Mouse (Mus musculus): ENCODE results near the gene Kir3dl1. TPM values are rescaled to one million over a fixed set of nuclear protein-coding genes. Genes with fewer than 3 reads are reported as not detected.
"Not testable (repeated sequence)": the region's sequence is repeated elsewhere in the genome, so short reads cannot be mapped to it uniquely, and the experiment has no call there.

Kir3dl1 gene
- not detected in 2 replicates for polyA plus RNA-seq (2015; fragmentation: Nextera tagmentation; extraction: Ambion mirVana)

- not testable (repeated sequence) for H3K9me3 ChIP-seq (replicated peaks); H3K9ac ChIP-seq; H3K27me3 ChIP-seq; H3K4me3 ChIP-seq (replicated peaks); H3K4me2 ChIP-seq; H3K27ac ChIP-seq (replicated peaks); H3K4me1 ChIP-seq (replicated peaks); ATAC-seq (ENCODE audit: insufficient read depth); H3K36me3 ChIP-seq (replicated peaks)
- WGBS (ENCODE audit: insufficient replicate concordance), result 41% methylated on average over 4 of the region's 4 CpGs
Observed at GRCm38 (mm10) chrX:136517699-136518098, at the start of gene Kir3dl1. Kir3dl1 (plus strand) TSS chrX:136517999.

DNA sequence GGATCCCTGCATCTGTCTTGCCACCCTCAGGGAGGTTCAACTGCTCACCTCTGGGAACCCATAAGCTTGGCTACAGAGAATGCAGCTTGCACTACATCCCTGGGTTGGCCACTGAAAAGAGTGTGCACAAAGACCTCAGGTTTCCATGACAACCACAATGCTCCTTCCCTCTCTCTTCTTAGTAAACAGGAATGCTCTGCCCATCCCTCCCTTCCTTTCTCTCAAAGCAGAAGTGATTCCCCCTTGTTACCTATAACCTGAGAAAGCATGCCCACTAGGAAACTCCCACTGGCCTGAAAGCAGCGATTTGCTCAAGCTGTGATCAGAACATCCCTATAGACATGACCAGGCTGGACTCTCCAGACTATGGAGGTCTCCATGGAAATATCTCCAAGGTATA, 26.2 kb downstream of the Kir3dl1 start, which contains the start of gene Kir3dl2:
Gene Kir3dl2 (minus strand): TSS at position 101 of the 400 bp plus-strand sequence.
- 36% methylated on average over 1 of the region's 1 CpGs for WGBS (ENCODE audit: insufficient replicate concordance)
- not testable (repeated sequence) for H3K36me3 ChIP-seq (replicated peaks); H3K4me2 ChIP-seq; H3K4me3 ChIP-seq (replicated peaks); H3K9me3 ChIP-seq (replicated peaks); H3K27me3 ChIP-seq; H3K27ac ChIP-seq (replicated peaks); H3K4me1 ChIP-seq (replicated peaks); ATAC-seq (ENCODE audit: insufficient read depth); H3K9ac ChIP-seq

GRCm38 (mm10) chrX:136569094-136569493, 51.3 kb downstream of the Kir3dl1 start:
- H3K9ac ChIP-seq, result not testable (repeated sequence)

More at GRCm38 (mm10) chrX:136569094-136569493, 51.3 kb downstream of the Kir3dl1 start:
- 76% methylated on average over 9 of the region's 9 CpGs for WGBS (ENCODE audit: insufficient replicate concordance)
- ATAC-seq (ENCODE audit: insufficient read depth); H3K9me3 ChIP-seq (replicated peaks); H3K36me3 ChIP-seq (replicated peaks); H3K4me2 ChIP-seq; H3K4me3 ChIP-seq (replicated peaks); H3K4me1 ChIP-seq (replicated peaks); H3K27me3 ChIP-seq; H3K27ac ChIP-seq (replicated peaks): not testable (repeated sequence)

Other genes starting within 250 kb of the Kir3dl1 start
- 201 and 212 TPM in 2 replicates for gene Bex3, start 247.7 kb upstream of the Kir3dl1 start, polyA plus RNA-seq (2015; fragmentation: Nextera tagmentation; extraction: Ambion mirVana)
- gene Kir3dl2, start 26.1 kb downstream of the Kir3dl1 start, polyA plus RNA-seq (2015; fragmentation: Nextera tagmentation; extraction: Ambion mirVana), result not detected in 2 replicates
- gene Tceal3, start 72.8 kb downstream of the Kir3dl1 start, polyA plus RNA-seq (2015; fragmentation: Nextera tagmentation; extraction: Ambion mirVana), result 0.67 and 0.76 TPM in 2 replicates
- 0.78 and 0.97 TPM in 2 replicates for gene Tceal1, start 190.0 kb downstream of the Kir3dl1 start, polyA plus RNA-seq (2015; fragmentation: Nextera tagmentation; extraction: Ambion mirVana)
- gene Morf4l2, start 225.7 kb downstream of the Kir3dl1 start, polyA plus RNA-seq (2015; fragmentation: Nextera tagmentation; extraction: Ambion mirVana), result 174 and 179 TPM in 2 replicates

Measured in liver, embryonic 15.5 days (tissue).